Mouse (Mus musculus): ENCODE measurements around the gene Morn3.

The Morn3 gene

DNA sequence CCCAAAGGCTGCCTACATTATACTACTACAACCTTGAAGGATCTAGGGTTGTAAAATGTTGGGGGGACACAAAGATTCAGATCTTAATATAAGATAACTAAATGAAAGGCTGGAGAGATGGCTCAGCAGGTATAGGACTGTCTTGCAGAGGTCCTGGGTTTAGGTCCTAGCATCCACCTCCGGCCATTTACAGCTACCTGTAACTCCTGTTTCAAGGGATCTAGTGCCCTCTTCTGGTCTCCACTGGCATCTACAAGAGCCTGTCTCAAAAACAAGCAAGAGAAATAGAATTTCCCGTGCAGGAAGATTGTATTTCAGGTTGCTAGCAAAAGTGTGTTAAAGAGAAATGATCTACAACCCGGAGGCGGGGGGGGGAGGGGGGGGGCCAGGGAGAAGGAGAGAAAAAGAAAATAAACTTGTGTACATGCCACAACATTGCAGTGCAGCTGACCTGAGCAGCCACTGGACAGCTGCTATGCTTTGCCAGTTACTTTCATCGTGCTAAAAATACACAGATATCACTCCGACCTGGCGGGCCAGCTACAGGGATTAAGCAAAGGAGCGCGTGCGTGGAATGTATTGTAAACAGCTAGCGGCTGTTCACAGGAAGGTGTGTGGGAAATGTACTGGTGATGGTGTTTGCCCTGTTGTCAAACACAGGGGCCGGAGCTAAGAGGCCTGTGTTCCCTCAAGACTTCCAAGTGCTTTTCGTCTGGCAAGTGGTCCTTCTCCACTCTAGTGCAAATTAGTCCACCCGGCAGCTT is 13.1 kb upstream of the Morn3 start:
- DNase-seq (ENCODE audit: extremely low spot score), result peak; percentile 51

DNA sequence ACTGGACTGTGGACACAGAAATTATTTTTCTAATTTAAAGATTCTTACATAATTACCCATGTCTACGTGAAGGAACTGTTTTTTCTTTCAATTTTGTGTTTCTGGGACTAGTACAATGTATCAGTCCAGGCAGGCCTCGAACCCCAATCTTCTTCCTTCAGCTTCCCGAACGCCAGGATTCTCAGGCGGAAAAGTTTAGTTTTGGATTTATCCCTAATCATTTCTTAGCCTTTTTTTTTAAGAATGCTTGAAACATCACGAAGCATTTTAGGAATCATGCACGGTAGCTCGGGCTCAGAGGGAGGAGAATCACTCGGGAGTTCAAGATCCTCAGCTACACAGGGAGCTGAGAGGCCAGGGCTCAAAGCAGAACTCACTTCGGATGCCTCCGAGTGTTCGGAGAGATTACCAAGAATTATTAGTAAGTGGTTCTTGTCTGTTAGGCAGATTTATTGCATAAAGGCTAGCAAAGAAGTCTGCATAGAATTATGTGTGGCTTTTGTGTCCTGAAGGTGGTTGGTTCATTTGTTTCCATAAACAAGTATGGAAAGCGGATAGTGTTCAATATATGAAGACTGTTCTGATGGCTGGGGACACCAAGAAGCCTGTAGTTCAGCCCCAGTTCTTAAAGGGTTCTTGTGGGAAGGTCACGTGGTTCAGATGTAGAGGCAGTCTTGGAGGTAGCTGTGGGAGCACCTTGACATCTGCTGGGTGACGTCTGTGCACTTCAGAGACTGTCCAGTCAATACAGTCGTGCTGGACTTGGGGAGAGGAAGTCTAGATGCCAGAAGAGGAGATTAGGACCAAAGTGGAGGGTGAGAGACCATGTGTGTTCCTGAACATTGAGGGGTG is 11.7 kb upstream of the Morn3 start:
- no peak for DNase-seq (ENCODE audit: extremely low spot score)

DNA sequence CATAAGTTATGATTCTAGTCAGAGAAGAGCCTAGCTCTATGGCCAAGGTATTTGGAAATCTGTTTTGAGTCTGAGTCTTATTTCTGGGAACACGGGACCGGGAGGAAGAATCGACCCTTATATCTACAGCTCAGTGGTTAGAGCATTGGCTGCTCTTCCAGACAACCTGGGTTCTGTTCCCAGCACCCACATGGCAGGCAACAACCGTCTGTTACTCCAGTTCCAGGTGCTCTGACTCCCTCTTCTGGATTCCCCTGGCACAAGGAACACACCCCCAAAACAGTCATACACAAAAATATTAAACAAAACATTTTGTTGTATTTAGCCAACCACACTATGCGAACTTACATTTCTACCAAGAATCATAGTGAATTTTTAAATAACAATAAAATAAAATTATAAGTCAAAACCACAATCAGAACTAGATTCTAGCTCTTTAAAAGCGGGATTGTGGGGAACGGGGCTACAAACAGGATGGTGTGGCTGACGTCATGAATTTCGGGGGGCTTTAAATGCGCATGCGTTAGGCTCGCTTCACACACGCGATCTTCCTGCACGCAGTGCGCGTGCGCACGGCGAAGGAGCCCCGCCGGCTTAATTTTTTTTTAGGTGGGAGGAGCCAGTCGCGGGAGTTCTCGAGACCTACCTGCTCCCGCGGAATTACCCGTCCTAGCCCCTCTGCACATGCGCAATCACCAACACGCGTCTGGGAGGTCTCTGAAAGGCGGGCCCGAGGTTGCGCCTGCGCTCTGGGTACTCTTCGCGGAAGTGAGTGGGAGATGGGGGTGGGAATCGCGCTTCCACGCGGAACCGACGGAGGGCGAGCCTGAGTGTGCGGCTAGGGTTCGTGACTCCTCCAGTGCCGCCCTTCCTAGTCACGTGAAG is 10.8 kb upstream of the Morn3 start:
- peak; percentile 100 for DNase-seq (ENCODE audit: extremely low spot score)

DNA sequence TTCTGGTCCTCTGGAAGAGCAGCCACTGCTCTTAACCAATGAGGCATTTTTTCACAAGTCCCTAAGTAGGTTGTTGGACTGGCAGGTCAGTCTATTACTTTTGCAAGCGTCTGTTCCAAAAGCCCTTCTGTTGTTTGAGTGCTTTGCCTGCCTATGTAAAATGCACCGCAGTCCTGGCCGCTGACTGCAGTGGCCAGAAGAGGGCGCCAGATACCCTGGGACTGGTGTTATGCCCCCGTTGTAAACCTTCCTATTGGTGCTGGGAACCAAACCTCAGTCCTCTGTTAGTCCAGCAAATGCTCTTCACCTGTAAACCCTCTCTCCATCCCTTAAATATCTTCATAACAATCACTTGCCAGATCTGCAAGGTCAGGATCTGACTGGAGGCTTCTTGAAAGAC is 4.9 kb upstream of the Morn3 start:
- DNase-seq (ENCODE audit: extremely low spot score), result no peak

DNA sequence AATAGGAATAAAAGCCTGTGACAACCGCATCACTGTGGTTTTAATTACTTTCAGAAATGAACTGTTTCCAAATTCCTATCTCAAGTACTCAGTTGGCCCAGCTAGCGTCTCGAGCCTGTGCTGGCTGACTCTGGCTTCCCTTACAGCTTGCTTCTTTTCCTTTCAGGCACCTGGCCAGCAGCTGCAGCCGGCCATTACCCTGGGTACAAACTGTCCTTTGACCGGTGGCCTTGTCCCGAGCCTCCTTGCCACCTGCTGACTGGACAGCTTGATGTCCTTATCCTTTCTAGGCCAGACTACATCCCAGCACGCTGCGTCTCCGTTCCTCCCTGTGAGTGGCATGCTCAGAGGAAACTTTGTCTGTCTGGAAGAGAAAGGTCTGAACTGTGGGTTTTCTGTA is 4.1 kb upstream of the Morn3 start:
- no peak for DNase-seq (ENCODE audit: extremely low spot score)

DNA sequence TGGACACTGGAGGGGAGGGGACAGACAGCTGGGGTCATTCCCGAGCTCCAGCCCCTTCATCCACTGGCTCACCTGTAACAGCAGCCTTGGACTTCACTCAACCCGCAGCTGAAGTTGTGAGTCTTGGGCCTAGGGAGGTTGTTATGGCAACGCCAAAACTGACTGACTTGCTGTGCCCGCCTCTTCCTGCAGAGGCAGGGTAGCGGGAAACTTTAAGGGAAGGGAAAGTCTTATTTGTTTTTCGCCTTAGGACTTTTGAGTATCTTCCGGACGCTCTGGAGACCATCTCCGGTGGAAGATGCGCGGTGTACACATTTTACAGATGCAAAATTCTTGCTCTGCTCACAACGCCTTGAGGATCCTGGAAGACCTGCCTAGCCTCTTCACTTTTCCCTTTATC is 2.5 kb upstream of the Morn3 start:
- DNase-seq (ENCODE audit: extremely low spot score), result peak; percentile 64

DNA sequence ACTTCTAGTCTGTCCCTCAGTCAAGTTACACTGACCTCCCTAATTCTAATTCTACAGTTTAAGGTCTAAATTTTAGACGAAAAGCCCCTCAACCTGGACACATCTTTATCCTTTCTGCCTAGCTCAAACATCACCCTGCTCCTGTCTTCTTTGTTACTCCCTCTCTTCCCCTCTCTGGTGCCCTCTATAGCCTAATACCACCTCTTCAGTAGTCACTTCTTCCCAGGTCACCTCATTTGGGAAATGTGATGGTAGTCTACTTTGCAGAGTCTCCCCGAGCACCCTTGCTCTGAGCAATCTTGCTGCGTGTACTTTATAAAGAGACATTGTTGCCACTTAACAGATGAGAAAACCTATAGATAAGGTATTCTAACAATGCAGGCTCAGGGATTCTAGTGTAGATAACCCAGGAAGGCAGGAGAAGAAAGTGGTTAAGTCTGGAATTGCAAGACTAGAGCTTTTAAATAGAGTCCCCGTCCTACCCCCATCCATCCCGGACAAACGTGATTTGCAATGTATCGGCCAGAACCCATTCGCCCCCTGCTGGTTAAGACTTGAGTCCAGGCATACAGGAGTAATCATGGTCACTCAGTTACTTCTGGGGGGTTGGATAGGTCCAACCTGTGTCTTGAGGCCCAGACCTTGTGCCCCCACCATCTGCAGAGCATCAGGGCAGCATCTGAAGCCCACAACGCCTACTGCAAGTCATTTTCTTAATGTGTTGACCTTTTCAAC is 1.1 kb downstream of the Morn3 start:
- peak; percentile 63 for DNase-seq (ENCODE audit: extremely low spot score)

DNA sequence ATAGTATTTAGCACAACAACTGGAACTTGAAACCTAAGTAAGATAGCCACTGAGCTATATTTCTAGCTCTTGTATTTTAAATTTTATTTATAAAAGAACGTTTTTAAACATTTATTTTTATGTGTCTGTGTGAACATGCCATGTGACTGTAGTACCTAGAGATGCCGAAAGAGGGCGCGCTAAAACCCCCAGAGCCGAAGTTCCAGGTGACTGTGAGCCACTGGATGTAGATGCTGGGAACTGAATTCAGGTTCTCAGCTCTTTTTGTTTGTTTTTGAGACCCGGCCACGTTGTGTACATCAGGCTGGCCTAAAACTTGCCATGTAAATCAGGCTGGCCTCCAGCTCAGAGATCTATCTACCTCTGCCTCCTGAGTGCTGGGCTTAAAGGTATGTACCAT is 3.0 kb downstream of the Morn3 start:
- DNase-seq (ENCODE audit: extremely low spot score), result no peak

DNA sequence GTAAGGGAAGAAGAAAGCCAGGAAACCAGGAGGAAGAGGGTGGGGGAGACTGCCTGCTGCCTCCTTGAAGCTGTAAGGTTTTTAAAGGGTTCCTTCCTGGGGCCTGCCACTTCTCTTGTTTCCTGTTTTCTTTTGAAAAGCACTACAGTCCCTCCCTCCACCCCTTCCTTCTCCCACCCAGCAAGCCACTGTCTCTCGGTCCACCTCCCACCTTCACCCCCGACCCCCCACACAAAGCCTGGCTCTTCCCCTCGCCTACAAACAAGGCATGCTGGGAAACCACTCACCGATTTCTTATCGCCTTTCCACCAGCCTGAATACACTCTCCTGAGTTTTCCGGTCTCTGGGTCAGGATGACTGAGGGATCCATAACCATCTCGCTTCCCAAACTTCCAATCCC is 6.0 kb downstream of the Morn3 start:
- DNase-seq (ENCODE audit: extremely low spot score), result no peak

DNA sequence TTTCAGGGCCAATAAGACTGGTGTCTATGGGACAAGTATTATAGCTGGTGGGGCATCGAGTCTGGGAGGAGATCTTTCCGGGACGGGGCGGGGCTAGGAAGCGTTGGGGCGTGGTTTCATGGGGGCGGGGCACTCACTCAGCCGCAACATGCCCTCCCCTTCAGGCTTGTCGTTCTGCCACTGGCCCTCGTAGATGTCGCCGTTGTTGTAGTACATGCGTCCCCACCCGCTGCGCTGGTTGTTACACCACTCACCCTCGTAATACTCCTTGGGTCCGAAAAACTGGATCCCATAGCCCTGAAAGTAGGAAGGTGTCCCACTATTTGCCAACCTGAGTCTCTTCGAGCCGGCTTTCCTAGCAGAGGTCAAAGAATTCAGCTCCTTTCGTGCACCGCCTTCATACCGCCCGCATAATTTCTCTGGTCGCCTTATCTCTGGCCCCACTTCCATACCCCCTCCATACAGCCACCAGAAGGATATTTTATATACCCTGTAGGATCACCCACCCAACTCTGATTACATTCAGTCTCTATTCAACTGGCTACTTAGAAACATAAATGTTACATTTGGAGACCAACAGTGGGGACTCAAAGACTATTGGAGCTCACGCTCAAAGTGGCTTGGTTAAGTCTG is 7.6 kb downstream of the Morn3 start:
- peak; percentile 84 for DNase-seq (ENCODE audit: extremely low spot score)

DNA sequence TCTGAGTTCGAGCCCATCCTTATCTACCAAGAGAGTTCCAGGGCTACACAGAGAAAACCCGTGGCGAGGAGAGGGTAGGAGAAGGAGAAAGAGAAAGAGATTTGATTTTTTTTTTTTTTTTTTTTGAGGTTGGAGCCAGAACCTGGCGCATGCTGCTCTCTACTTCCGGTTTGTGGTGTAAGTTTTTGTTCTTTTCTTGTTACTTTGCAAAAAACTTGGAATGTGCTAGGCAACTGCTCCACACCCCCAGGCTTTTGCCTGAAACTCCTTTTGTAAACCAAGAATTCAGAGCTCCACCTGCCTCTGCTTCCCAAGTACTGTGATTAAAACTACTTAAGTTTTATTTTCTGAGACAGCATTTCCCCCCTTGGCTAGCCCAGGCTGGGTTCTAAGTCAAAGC is 8.7 kb downstream of the Morn3 start:
- DNase-seq (ENCODE audit: extremely low spot score), result no peak

DNA sequence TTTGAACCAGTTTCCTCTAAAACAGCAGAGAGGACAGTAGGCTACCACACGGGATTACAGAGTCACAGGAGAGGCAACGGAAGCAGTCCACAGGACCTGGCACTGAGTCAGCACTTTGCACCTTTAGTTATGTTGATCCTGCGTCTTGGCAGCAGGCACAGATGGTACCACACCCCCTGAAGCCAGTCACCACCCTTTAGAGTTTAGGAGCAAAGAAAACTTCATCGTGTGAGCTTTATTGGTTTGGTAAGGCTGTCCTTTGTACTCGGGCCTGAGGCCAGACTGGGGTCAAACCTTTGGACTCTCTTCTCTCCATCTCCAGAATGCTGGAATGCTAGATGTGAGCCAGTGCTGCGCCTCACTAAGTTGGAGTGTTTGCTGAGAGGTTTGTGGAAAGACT is 11.3 kb downstream of the Morn3 start:
- DNase-seq (ENCODE audit: extremely low spot score), result no peak

DNA sequence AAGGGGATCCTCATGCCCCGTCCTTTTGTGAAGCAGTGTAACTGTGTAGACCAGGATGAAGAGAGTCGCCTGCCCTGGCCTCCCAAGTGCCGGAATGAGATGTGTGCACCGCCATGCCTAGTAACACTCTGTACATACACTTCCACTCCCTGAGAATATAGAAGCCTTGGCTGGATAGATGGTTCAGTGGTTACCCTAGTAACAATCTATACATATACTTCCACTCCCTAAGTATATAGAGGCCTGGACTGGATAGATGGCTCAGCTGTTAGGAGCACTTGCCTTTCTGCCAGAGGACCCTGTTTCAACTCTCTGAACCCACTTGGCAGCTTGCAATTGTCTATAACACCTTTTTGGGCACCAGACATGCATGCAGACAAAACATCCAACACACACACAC is 11.7 kb downstream of the Morn3 start:
- DNase-seq (ENCODE audit: extremely low spot score), result no peak

DNA sequence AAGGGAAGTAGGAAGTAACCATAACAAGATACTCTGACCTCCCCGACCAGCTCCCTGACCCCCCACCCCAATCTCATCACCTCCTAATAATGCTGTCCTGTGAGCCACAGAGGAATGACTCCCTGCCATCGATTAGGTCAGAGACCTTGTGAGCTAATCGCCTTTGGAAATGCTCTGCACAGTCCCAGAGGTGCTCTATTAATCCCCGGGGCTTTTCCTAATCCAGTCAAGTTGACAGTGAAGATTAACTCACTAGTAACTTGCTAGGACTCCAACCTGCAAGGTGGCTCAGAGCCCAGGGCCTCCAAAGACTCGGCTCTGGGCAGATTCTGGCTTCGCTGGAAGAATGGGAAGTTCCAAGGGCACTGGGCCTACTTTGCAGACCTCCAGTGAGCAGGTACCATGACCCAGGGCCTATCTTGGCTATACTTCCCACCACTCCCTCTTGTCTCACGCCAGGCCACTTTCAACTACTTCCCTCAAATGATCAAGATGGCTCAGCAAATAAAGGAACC is 13.1 kb downstream of the Morn3 start:
- no peak for DNase-seq (ENCODE audit: extremely low spot score)

DNA sequence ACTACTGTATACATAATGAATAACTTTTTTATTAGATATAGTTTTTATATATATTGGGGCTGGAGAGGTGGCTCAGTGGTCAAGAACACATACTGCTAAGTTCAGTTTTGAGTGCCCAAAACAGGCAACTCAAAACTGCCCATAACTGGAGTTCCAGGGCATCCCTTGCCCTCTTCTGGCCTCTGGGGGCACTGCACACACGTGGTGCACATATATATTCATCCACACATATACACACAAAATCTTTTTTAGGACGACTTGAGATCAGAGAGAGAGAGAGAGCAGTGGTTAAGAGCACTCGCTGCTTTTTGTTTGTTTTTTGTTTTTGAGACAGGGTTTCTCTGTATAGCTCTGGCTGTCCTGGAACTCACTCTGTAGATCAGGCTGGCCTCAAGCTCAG is 15.5 kb downstream of the Morn3 start:
- no peak for DNase-seq (ENCODE audit: extremely low spot score)

DNA sequence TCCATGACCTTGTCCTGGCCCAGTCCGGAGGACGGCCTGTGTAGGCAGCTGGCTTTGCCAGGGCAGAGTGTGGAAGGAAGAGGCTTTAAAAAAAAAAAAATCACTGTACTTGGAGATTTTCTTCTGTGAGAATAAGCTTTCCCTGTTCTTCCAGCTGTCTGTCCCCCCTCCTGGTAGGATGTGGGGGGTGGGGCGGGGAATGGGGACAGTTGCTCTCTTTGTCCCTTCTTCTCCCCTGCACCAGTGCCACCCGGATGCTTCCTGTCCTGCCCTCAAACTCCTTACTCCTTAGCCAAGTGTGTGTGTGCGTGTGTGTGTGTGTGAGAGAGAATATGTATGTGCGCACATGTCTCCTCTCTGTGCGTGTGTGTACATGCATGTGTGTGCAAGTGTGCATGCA is 17.1 kb downstream of the Morn3 start:
- DNase-seq (ENCODE audit: extremely low spot score), result no peak

DNA sequence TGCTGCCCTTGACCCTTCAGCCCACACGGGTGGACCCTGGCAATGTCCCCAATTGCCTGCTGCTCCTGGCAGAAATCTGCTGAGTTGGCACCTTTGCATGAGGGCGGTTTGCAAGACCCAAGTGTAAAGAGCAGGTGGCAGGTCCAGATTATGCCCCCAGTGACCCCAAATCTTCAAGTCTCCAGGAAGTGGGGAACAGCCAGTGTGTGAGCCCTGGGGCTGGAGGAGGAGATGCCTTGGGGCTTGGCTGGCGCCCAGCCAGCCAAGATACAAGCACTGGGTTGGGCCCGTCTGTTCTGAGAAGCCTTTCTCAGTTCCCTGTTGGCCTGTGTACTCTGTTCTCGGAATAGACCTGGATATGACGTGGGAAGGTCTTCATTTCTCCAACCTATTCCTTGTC is 19.4 kb downstream of the Morn3 start:
- no peak for DNase-seq (ENCODE audit: extremely low spot score)

DNA sequence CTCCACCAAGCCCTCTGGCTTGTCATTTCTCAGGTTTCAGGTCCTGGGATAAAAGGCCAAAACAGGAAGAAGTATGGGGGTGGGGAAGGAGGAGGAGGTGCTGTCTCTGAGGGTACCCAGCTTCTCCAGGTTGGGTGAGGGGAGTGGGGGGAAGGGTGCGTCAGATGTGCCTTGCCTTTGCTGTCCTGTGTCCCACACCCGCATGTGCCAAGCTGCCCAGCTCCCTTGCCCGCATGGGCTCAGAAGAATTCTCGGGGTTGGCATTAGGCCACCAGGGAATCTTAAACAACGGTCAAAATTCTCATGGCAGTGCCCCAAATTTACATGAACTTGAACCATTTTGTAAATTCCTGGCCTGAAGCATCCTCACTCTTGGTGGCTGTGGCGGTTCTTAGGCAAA is 20.4 kb downstream of the Morn3 start:
- no peak for DNase-seq (ENCODE audit: extremely low spot score)

DNA sequence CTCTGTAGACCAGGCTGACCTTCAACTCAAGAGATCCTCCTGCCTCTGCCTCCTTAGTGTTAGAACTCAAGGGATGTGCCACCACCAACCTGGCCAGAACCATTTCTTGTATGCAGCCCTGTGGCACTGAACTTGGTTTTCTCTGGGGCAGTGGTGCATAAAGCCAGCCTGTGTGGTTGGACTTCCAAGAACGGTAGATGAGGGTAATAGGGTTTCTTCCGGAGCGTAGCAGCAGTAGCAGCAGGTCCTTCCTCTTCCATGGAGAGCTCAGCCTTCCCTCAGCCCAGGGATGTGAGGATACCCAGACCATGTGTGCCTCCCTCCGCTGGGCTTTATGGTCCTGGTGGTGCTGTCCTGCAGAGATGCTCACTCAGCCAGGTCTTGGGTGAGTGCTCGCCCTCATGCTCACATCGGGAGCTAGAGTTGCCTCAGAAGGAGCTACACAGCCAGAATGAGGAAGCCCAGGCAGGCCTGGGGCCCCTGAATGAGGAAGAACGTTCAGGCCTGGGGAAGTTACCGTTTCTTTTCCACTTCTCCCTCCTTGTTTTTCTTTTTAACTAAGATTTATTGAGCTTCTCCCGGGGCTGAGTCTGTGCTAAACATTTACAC is 21.7 kb downstream of the Morn3 start:
- no peak for DNase-seq (ENCODE audit: extremely low spot score)

DNA sequence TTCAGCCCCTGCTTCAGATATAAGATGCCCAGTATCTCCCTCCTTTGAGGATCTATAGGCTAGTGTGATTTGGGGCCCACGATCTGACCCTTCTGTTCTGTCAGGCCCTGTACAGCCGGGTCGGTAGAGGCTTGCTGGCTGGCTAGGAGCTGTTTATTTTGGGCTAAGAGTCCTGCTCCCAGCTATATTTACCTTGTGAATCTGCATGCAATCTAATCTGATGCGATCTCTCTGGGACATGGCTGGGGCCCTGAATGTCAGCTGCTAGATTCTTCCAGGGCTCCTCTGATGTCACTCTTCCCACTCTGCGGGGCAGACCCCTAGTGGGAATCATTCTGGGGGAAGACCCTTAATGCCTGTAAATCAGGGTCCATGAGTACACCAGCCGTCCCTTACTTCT is 22.5 kb downstream of the Morn3 start:
- DNase-seq (ENCODE audit: extremely low spot score), result no peak

DNA sequence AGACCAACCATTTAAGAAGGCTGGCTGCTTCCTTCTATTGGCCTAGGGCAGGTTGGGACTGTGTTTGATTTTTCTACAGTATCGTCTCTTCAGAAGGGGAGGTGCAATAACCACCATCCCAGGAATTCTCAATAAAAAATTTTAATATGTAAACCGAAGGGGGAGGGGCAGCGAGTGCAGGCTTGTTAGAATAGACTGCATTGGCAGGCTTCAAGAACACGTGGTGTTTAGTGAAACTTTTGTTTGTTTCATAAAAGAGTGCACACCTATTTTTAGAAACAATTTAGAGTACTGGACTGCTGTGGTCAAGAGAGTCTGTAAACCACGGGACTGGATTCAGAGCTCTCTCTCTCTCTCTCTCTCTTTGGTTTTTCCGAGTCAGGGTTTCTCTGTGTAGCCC is 23.8 kb downstream of the Morn3 start:
- DNase-seq (ENCODE audit: extremely low spot score), result no peak

Data from embryo, embryonic 9.5 days (tissue).